Mouse (Mus musculus) brown adipose tissue, adult 24 weeks (tissue): Measurements from ENCODE around the gene Rbx1. TPM values are rescaled to one million over a fixed set of nuclear protein-coding genes. Genes with fewer than 3 reads are reported as not detected.
"Not testable (repeated sequence)": the region's sequence is repeated elsewhere in the genome, so short reads cannot be mapped to it uniquely, and the experiment has no call there.

Experiments
- H3K27ac ChIP-seq: fragments of 200-500 bp; replicated peaks from 2 replicates; pipeline ENCODE4 v1.5.1; 2012; ENCODE audit warnings: low read depth, mild to moderate bottlenecking, low read length
- H3K4me1 ChIP-seq: fragments of 200-500 bp; 2 replicates; pipeline ENCODE4 v1.6.1; 2012; ENCODE audit warnings: low read length, mixed read lengths; ENCODE audit not compliant: control insufficient read depth, insufficient read depth, insufficient read length
- H3K4me3 ChIP-seq: fragments of 200-500 bp; 2 replicates; pipeline ENCODE4 v1.5.1; 2012; ENCODE audit warnings: low read depth, mild to moderate bottlenecking, low read length, moderate library complexity; ENCODE audit not compliant: insufficient read depth
- polyA plus RNA-seq: library from polyadenylated mRNA; stranded (reverse); fragments of >200 nt; gene quantifications from 2 replicates; pipeline ENCODE4 v1.2.4, GENCODE M21; 2012; ENCODE audit not compliant: missing spikeins, insufficient read depth, insufficient read length

Gene Rbx1
- polyA plus RNA-seq, result 124 and 161 TPM in 2 replicates

DNA sequence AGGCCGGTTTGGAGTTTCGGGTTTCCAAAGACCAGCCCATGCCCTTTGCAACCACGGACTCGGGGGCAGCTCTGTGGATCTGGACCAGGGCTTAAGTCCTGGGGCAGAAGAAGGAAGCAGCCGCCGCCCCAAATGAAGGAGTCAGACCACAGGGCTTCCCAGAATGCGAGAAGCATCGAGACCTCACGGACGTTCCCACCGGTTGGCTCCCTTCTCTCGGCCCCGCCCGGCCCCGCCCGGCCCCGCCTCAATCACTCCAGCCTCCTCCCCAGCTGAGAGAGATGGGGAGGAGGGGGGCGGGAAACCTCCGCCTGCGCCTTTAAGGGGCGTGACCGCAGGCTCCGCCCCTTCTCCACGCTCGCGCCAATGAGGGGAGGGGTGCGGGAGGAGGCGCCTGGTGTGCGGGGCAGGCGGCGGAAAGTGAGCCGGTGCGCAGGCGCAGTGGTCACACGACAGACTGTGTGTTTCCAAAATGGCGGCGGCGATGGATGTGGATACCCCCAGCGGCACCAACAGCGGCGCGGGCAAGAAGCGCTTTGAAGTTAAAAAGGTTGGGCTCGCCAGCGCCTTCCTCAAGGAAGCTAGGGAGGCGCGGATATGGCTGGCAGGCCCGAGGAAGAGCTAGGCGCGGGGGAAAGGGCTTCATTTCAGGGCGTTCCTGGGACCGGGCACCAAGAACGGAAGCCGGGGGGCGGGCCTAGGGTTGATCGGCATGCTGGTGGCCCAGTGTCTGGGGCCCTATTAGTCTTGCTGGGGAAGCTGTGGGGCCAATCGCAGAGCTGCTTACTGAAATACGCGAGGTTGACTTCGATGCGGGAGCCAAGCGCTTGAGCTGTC is at the start of gene Rbx1:
TSS of gene Rbx1 (plus strand) at position 396 of the 837 bp plus-strand sequence.
- H3K4me1 ChIP-seq, result no peaks in the 10 kb centered on the region
- peak within 1 kb of the TSS; percentile 82 for H3K4me3 ChIP-seq
- H3K27ac ChIP-seq, result peak within 1 kb of the TSS; percentile 93

DNA sequence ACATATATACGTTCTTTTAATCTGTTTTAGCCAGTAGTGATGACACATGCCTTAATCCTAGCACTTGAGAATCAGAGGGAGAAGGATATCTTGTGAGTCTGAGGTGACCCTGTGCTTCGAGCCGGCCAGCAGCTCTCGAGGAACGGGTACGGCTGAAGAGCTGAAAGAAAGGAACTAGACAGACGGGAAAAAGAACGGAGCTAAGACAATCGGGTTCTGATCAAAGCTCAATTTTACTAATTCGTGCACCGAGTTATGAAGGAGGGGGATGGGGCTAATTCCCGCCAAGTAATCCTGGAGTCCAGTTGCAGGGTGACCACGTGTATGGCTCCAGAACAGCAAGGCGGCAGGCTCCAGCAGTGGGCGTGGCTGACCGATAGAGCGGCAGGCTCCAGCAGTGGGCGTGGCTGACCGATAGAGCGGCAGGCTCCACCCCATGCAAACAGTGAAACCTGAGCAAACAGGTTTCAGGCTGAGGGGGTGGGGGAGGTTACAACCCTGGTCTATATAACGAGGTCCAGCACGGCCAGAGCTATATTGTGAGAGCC is 49.3 kb upstream of the Rbx1 start:
- H3K4me3 ChIP-seq, result peak overlapping the region; percentile 40
- H3K4me1 ChIP-seq, H3K27ac ChIP-seq: not testable (repeated sequence)

DNA sequence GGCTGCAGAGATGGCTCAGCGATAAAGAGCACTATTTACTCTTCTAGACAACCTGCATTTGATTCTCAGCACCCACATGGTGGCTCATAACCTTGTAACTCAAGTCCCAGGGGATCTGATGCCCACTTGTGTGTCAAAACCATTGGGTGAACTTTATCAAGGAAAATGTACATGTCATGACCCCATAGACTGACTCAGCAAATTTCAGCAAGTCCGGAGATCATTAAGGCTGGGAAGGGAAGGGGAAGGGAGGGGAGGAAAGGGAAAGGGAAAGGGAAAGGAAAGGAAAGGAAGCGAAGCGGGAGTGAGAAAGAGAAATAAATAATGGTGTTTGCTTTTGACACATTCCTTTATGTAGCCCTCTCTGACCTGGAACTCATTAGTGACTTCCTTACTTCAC is 48.0 kb upstream of the Rbx1 start:
- no peak overlapping the region for H3K4me3 ChIP-seq
- H3K4me1 ChIP-seq, result peaks cover 15% of the 10 kb centered on the region
- H3K27ac ChIP-seq, result no peak overlapping the region

DNA sequence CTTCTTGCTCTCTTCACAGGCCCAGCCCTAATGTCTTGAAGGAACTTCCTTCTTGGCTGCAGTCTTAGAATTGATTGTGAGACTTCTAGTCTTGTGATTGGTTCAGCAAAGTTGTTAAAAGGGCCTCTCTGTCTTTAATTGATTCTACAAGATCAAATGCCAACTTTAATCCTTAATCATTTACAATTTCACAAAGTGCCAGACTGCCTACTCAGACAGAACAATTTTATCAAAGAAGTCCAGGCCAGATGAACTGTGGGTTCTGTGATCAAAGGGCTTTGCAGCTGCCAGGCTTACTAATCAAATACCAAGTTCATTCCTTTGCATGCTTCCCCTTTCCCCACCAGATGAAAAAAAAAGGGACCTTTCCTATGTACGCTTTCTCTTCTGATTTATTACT is 44.6 kb upstream of the Rbx1 start:
- Histone ChIP-seq H3K4me3 (no peak overlapping the region), H3K27ac (peak overlapping the region; percentile 72)

DNA sequence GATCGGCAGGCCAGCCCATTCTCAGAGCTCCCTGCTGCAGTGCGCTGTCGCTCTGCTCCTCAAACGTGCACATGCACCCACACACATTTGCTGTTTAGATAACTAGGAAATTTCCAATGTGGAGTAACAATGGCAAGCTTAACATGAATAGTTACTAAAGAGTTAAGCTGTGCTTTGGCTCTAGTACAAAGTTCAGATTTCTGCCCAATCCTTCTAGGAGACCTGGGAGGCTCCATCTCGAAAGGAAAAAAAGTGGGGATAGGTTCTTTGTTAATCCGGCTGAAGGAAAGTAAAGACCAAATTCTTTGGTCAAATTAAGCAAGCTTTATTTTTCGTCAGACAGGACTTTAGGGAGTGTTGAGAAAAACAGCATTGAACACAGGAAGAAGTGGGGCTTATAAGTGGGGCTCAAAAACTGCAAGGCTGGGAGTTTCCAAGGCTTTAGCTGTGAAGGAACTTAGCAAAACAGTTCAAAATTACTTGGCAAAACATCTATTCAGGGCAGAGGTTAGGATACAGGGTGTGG is 43.9 kb upstream of the Rbx1 start:
- H3K4me3 ChIP-seq, result no peak overlapping the region
- H3K4me1 ChIP-seq, result peaks cover 17% of the 10 kb centered on the region
- H3K27ac ChIP-seq, result peak overlapping the region; percentile 91

More for the DNA sequence above, 44.6 kb upstream of the Rbx1 start:
- H3K4me1 ChIP-seq, result peaks cover 20% of the 10 kb centered on the region

DNA sequence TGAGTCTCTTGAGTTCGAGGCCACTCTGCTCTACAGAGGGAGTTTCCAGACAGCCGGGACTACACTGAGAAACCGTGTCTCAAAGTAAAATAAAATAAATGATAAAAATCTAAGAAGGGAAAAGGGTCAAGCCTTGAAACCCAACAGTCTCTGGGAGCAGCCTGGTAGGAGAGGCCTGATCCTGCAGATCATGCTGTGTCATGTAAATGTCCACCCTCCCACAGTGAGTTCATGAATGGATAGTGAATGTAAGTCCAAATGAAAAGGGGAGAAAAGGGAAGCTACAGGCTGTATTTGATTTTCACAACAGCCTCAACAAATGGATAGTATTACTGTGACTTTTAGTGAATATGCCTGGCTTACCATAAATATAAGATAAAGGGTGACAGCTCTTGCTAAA is 40.8 kb upstream of the Rbx1 start:
- Histone ChIP-seq H3K27ac (no peak overlapping the region), H3K4me1 (peaks cover 12% of the 10 kb centered on the region), H3K4me3 (no peak overlapping the region)

DNA sequence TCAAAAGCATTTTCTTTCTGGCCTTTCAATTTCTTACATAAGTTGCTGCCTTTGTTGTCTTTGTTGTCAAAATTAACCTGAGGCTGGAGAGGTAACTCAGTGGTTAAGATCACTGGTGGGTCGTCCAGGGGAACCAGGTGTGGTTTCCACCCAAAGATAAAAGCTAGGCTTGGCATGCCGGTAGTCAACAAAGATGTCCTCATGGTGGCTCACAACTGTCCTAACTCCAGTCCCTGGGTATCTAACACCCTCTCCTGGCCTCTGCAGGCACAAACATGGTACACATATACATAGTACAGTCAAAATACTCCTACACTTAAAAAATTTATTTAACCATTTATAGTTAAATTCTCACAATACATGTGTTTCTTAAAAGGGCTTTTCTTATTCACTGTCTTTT is 38.1 kb upstream of the Rbx1 start:
- Histone ChIP-seq H3K4me3 (no peak overlapping the region), H3K27ac (no peak overlapping the region)

DNA sequence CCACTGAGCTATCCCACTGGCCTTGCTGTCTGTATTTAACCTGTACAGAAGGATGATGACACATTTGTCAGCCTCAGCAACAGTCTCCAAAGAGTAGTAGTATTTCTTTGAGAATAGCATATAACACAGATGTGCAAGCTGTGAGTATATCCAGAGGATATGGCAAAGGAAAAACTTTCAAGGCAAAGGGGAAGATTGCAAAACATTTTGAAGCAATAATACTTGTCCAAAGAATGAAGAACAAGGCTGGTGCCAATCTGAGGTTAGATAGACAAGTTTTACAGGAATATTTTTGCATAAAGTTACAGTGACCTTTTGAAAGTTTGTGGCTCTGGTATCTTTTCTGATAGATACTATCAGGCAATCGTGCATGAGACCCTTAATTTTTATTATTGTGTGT is 34.9 kb upstream of the Rbx1 start:
- no peaks in the 10 kb centered on the region for H3K4me1 ChIP-seq
- no peak overlapping the region for H3K4me3 ChIP-seq
- no peak overlapping the region for H3K27ac ChIP-seq

More for the DNA sequence above, 38.1 kb upstream of the Rbx1 start:
- H3K4me1 ChIP-seq, result peaks cover 6% of the 10 kb centered on the region

DNA sequence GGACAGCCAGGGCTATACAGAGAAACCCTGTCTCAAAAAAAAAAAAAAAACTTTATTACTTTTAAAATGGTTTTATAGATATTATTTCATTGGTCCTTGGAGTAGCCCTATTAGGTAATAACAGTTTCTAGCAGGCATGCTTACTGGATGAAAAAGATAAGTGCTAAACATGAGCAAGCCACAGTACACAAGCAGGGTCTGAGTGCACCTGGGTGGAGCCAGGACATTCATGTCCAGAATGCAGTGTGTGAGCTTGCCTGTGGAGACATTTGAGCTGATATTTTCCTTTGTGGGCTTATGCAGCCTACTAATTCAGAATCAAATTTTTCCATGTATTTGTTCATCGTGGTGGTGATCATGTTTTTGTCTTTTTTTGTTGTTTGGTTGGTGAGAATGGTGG is 27.8 kb upstream of the Rbx1 start:
- Histone ChIP-seq H3K4me3 (no peak overlapping the region), H3K27ac (no peak overlapping the region), H3K4me1 (no peaks in the 10 kb centered on the region)

DNA sequence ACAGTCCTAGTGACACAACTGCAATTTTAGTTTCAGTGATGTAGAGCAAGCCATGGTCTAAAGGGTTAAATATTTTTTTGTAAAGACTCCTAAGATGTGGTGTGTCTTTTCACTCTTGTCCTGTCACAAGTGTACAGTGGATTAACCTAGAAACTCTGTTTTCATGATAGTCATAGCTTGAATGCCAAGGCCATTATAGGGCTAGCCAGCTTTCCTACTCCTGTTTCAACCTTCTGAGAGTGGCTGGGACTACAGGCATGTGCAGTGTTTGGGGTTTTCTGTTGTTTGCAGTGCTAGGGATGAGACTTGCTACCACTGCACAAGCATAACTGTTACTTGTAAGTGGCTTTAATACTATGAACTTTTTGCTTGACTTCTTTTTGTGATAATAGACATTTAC is 26.9 kb upstream of the Rbx1 start:
- Histone ChIP-seq H3K27ac (no peak overlapping the region), H3K4me1 (no peaks in the 10 kb centered on the region), H3K4me3 (no peak overlapping the region)

DNA sequence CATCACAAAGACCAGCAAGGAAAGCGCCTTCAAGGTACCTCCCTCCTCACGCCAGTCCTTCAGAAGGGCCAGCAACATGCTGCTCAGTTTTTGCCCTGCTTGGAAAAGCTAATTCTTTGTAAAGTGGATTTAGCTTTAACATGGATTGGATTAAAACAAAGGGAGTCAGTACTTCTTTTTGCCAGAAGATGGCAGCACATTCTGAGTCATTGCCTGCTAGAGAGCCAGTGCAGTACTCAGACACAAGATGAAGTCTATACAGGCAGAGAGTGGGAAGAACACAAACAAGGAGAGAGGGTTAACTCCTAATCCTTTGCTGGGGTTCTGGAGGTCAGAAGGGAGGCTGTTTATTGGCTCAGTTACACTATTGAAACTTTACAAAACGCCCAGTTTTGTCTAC is 17.6 kb upstream of the Rbx1 start:
- Histone ChIP-seq H3K4me1 (no peaks in the 10 kb centered on the region), H3K27ac (no peak overlapping the region), H3K4me3 (no peak overlapping the region)

DNA sequence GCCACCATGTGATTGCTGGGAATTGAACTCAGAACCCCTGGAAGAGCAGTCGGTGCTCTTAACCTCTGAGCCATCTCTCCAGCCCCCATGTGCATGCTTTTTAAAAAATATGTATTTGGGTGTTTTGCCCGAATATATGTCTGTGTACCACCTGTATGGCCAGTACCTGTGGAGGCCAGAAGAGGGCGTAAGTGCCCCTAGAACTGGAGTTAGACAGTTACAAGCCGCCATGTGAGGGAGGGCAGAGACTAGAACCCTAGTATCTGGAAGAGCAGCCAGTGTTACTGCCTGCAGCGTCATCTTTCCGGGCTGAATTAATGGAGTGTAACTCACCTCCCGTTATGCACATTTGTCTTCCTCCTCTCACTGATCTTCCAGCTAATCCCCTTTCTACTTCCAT is 4.6 kb upstream of the Rbx1 start:
- H3K4me3 ChIP-seq, result no peak overlapping the region
- no peaks in the 10 kb centered on the region for H3K4me1 ChIP-seq
- H3K27ac ChIP-seq, result no peak overlapping the region

DNA sequence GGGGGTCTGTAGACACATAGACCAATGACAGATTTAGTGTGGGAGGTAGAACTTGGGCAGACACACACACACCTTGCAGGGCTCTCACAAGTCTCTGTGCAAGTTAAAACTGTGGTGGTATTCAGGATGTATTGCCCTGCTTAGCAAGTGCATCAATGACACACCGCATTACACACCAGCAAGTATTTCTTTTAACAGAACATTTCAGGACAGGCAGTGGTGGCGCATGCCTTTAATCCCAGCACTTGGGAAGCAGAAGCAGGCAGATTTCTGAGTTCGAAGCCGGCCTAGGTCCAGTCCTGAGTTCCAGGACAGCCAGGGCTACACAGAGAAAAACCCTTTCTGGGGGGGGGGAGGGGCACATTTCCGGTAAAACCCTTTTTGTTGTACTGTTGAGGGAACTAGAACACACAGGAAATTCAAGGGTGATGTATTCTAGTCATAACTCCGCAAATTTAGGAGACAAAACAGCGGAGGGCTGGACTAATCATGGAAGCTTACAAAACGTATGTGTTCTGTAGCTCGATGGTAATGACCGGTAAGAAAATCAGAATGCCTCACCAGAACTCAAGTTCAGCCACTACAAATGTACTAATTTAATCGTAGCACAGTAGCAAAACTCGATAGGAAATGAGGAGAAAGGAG is 958 bp upstream of the Rbx1 start:
- no peaks in the 10 kb centered on the region for H3K4me1 ChIP-seq
- peak overlapping the region; percentile 93 for H3K27ac ChIP-seq
- peak overlapping the region; percentile 82 for H3K4me3 ChIP-seq

DNA sequence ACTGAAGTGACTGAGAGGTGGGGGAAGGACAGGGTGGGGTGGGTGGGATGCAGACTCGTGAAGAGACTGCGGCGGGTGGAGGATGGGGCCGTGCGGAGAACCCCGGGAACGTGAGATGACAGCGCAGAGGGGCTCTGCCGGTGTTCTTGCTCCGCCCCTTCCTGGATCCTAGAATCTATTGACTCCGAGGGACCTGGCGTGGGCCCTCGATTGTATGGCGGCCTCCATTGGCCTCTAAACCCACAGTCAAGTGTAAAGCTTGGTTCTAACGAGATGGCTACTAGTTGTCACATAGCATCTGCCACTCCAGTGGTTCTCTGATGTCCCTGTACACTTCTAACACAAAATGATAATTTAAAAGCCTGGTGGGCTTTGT is 630 bp downstream of the Rbx1 start:
- peak overlapping the region; percentile 32; the same call in 1 of the 2 replicates for H3K27ac ChIP-seq
- no peaks in the 10 kb centered on the region for H3K4me1 ChIP-seq
- peak overlapping the region; percentile 81 for H3K4me3 ChIP-seq

DNA sequence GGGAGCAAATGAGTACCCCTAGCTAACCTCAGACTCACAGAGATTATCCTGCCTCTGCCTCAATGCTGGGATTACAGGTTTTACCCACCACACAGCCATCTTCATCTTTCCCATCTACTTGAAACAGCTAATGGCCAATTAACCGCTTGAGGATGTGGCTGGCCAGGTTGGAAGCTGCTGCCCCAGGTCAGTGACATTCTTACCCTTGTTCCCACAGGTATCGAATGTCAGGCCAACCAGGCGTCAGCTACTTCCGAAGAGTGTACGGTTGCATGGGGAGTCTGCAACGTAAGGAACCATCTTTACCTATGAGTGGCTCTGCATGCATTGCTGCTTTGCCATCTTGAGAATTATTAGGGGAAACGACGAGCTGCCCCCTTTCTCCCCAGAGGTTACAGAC is 4.6 kb downstream of the Rbx1 start:
- Histone ChIP-seq H3K4me1 (no peaks in the 10 kb centered on the region), H3K27ac (no peak overlapping the region), H3K4me3 (no peak overlapping the region)
